Mouse (Mus musculus): Measurements from ENCODE around the gene Ppp3ca. TPM values are rescaled to one million over a fixed set of nuclear protein-coding genes. Genes with fewer than 3 reads are reported as not detected.
"Not testable (repeated sequence)": the region's sequence is repeated elsewhere in the genome, so short reads cannot be mapped to it uniquely, and the experiment has no call there.

Gene Ppp3ca
- total and polyA plus RNA-seq, 2 experiments from 2014 or later = 159 to 184 TPM

DNA sequence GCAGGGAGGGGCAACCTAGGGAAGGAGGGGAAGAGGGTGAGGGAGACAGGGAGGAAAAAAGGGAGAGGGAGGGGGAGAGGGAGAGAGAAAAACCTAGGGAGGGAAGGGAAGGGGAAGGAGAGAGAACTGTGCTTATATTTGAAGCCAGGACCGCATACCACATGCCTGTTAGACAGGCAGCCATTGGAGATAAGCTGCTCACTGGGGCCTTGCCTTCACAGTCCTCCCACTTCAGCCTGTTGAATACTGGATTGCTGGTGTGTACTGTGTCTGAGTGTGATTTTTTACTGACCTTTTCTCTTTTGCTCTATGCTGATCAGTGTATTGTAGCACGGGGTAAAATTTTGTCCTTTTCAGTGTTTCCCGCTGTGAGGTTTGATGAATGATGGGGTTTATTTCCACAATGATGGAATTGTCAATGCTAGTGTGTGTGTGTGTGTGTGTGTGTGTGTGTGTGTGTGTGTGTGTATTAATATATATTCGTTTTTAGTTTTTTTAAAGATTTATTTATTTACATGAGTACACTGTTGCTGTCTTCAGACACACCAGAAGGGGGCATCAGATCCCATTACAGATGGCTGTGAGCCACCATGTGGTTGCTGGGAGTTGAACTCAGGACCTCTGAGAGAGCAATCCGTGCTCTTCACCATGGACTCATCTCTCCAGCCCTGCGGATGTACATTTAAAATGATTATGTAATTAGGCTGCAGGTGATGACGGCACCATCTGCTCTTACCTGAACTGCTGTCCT is 20.0 kb downstream of the Ppp3ca start:
- H3K4me2 ChIP-seq (ENCODE audit: low read depth, low read length, poor library complexity, severe bottlenecking) = no peak overlapping the region
- 91% methylated on average over 7 of the region's 7 CpGs for WGBS
- no peaks in the 10 kb centered on the region for H3K27me3 ChIP-seq (ENCODE audit: insufficient read depth, low read length)
- H3K27ac ChIP-seq (ENCODE audit: low read depth, low read length) = no peak overlapping the region
- DNase-seq (ENCODE audit: low spot score) (no peak), ATAC-seq (ENCODE audit: low FRiP score) (no peak)
- 0 out of 2 replicates have a peak, but pooled peaks cover 9% of the 10 kb centered on the region for H3K4me1 ChIP-seq (ENCODE audit: insufficient read depth, low read length)
- H3K9me3 ChIP-seq (ENCODE audit: low read length) = no peaks in the 10 kb centered on the region
- H3K9ac ChIP-seq (replicated peaks; ENCODE audit: low read length, poor library complexity, severe bottlenecking) = no peak overlapping the region
- H3K36me3 ChIP-seq (ENCODE audit: insufficient read depth, low read length) = no peaks in the 10 kb centered on the region; the same call in 1 of the 2 replicates
- no peak overlapping the region for H3K4me3 ChIP-seq (ENCODE audit: low read depth, low read length)
- peak; percentile 18; the same call in 1 of the 2 replicates for TF ChIP-seq CTCF (IDR thresholded peaks at IDR 0.05)

- 84% methylated on average over 7 of the region's 7 CpGs for WGBS
- ATAC-seq (ENCODE audit: low FRiP score) = no peak
- H3K9ac ChIP-seq (replicated peaks; ENCODE audit: low read length, poor library complexity, severe bottlenecking) = no peak overlapping the region
Measured at GRCm38 (mm10) chr3:136691984-136692383, 22.1 kb downstream of the Ppp3ca start.

GRCm38 (mm10) chr3:136693547-136693946 is 23.6 kb downstream of the Ppp3ca start:
- Histone ChIP-seq H3K4me1 (ENCODE audit: insufficient read depth, low read length) (peaks cover 3% of the 10 kb centered on the region; the same call in 1 of the 2 replicates), H3K9me3 (ENCODE audit: low read length) (no peaks in the 10 kb centered on the region), H3K4me2 (ENCODE audit: low read depth, low read length, poor library complexity, severe bottlenecking) (no peak overlapping the region), H3K9ac (replicated peaks; ENCODE audit: low read length, poor library complexity, severe bottlenecking) (no peak overlapping the region), H3K27me3 (ENCODE audit: insufficient read depth, low read length) (no peaks in the 10 kb centered on the region), H3K27ac (ENCODE audit: low read depth, low read length) (no peak overlapping the region), H3K4me3 (ENCODE audit: low read depth, low read length) (no peak overlapping the region), H3K36me3 (ENCODE audit: insufficient read depth, low read length) (no peaks in the 10 kb centered on the region)
- DNase-seq (ENCODE audit: low spot score) = no peak
- TF ChIP-seq CTCF (IDR thresholded peaks at IDR 0.05) = no peak
- ATAC-seq (ENCODE audit: low FRiP score) = no peak
- WGBS = 97% methylated on average over 1 of the region's 1 CpGs

More at GRCm38 (mm10) chr3:136691984-136692383, 22.1 kb downstream of the Ppp3ca start:
- no peak overlapping the region for H3K27ac ChIP-seq (ENCODE audit: low read depth, low read length)
- no peak overlapping the region for H3K4me2 ChIP-seq (ENCODE audit: low read depth, low read length, poor library complexity, severe bottlenecking)
- no peak for TF ChIP-seq CTCF (IDR thresholded peaks at IDR 0.05)
- no peaks in the 10 kb centered on the region for H3K27me3 ChIP-seq (ENCODE audit: insufficient read depth, low read length)
- no peaks in the 10 kb centered on the region for H3K9me3 ChIP-seq (ENCODE audit: low read length)
- no peaks in the 10 kb centered on the region for H3K36me3 ChIP-seq (ENCODE audit: insufficient read depth, low read length)
- no peak overlapping the region for H3K4me3 ChIP-seq (ENCODE audit: low read depth, low read length)
- H3K4me1 ChIP-seq (ENCODE audit: insufficient read depth, low read length) = 0 out of 2 replicates have a peak, but pooled peaks cover 6% of the 10 kb centered on the region
- DNase-seq (ENCODE audit: low spot score) = no peak

GRCm38 (mm10) chr3:136697626-136698191 is 27.8 kb downstream of the Ppp3ca start:
- TF ChIP-seq CTCF (IDR thresholded peaks at IDR 0.05) = no peak
- Histone ChIP-seq H3K4me2 (ENCODE audit: low read depth, low read length, poor library complexity, severe bottlenecking) (no peak overlapping the region), H3K36me3 (ENCODE audit: insufficient read depth, low read length) (no peaks in the 10 kb centered on the region), H3K27me3 (ENCODE audit: insufficient read depth, low read length) (no peaks in the 10 kb centered on the region), H3K9ac (replicated peaks; ENCODE audit: low read length, poor library complexity, severe bottlenecking) (no peak overlapping the region), H3K9me3 (ENCODE audit: low read length) (no peaks in the 10 kb centered on the region), H3K4me3 (ENCODE audit: low read depth, low read length) (no peak overlapping the region), H3K27ac (ENCODE audit: low read depth, low read length) (no peak overlapping the region), H3K4me1 (ENCODE audit: insufficient read depth, low read length) (no peaks in the 10 kb centered on the region; the same call in 1 of the 2 replicates)
- no peak for ATAC-seq (ENCODE audit: low FRiP score)
- DNase-seq (ENCODE audit: low spot score) = no peak
- 78% methylated on average over 3 of the region's 3 CpGs for WGBS

DNA sequence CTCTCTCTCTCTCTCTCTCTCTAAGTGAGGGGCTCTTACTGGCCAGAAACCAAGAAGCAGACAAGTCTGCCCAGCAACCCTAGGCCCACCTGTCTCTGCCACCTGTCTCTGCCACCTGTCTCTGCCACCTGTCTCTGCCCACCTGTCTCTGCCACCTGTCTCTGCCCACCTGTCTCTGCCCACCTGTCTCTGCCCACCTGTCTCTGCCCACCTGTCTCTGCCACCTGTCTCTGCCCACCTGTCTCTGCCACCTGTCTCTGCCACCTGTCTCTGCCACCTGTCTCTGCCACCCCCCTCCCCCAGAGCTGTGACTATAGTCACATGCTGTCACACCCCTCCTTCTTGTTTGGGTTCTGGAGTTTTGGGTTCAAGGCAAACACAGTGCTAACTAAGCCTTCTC is 29.8 kb downstream of the Ppp3ca start:
- not testable (repeated sequence) for H3K27me3 ChIP-seq (ENCODE audit: insufficient read depth, low read length); H3K9me3 ChIP-seq (ENCODE audit: low read length); H3K9ac ChIP-seq (replicated peaks; ENCODE audit: low read length, poor library complexity, severe bottlenecking); H3K27ac ChIP-seq (ENCODE audit: low read depth, low read length); H3K36me3 ChIP-seq (ENCODE audit: insufficient read depth, low read length); DNase-seq (ENCODE audit: low spot score); H3K4me3 ChIP-seq (ENCODE audit: low read depth, low read length); H3K4me1 ChIP-seq (ENCODE audit: insufficient read depth, low read length); ATAC-seq (ENCODE audit: low FRiP score); H3K4me2 ChIP-seq (ENCODE audit: low read depth, low read length, poor library complexity, severe bottlenecking)

DNA sequence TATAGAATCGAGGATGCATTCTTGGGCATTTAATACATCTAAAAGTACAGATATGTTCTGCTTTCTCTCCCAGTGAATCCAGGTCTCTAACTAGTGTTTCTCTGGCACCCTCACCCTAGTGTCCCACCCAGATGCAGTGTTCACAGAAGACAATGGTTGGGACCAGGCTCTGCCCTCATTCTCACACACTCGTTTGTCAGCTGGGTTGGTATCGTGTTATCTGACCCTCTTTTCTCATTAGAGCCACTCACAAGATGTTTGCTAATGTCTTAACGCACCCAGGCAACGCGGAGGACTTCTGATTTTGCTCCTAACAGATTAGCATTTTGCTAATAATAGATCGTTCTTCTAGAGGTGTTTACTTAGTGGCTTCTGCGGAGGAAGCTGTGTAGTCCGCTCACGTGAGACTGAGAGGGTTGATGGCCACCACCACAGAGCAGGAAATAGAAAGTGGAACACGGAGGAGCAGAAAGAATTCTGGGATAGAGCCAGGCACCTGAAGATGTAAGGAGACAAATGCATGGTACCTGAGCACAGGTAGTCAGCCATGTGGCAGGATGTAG is 30.6 kb downstream of the Ppp3ca start:
- 72% methylated on average over 11 of the region's 11 CpGs for WGBS
- DNase-seq (ENCODE audit: low spot score) = no peak

More for the DNA sequence above, 30.6 kb downstream of the Ppp3ca start:
- Histone ChIP-seq H3K9ac (replicated peaks; ENCODE audit: low read length, poor library complexity, severe bottlenecking) (no peak overlapping the region), H3K4me2 (ENCODE audit: low read depth, low read length, poor library complexity, severe bottlenecking) (no peak overlapping the region), H3K27ac (ENCODE audit: low read depth, low read length) (no peak overlapping the region), H3K36me3 (ENCODE audit: insufficient read depth, low read length) (no peaks in the 10 kb centered on the region), H3K27me3 (ENCODE audit: insufficient read depth, low read length) (no peaks in the 10 kb centered on the region), H3K9me3 (ENCODE audit: low read length) (no peaks in the 10 kb centered on the region), H3K4me1 (ENCODE audit: insufficient read depth, low read length) (no peaks in the 10 kb centered on the region; the same call in 1 of the 2 replicates), H3K4me3 (ENCODE audit: low read depth, low read length) (no peak overlapping the region)
- no peak for ATAC-seq (ENCODE audit: low FRiP score)
- no peak for TF ChIP-seq CTCF (IDR thresholded peaks at IDR 0.05)

All from midbrain, postnatal 0 days (tissue).